Mouse (Mus musculus): ENCODE data around the gene Hnrnpu.

Hnrnpu gene

DNA sequence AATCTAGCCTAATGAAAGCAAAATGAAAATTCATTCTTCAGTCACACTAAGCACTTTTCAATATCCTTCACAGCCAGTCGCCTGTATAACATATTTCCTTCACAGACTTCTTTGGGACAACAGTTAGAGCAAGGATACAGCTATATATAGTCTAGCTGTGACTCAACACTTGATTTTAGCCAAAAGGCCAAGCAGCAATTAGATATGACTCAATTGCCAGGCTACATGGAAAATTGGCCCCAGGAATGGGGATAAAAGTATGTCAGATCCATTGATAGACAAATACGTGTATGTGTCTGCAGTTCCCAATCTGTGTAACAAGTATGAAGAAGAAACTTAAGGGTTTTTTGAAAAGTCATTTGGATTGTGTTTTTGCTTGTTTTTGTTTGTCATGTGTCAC, 2.6 kb upstream of the Hnrnpu start:
- no peak for DNase-seq (ENCODE audit: low spot score)

DNA sequence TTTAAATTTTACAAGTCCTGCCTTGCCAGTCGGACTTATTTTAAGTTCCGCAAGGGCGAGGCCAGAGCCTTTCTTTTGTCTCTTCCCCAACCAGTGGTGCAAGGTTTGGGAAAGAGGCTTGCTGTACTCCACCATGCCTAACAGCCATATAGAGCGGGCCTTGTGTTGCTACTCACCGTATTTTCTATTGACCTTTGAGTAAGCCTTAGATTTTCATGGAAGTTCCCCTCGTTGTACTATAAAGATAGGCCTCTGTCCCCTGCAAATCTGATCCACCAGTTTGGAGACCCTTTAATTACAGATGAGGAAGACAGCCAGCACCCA, 683 bp upstream of the Hnrnpu start:
- DNase-seq (ENCODE audit: low spot score) = no peak

DNA sequence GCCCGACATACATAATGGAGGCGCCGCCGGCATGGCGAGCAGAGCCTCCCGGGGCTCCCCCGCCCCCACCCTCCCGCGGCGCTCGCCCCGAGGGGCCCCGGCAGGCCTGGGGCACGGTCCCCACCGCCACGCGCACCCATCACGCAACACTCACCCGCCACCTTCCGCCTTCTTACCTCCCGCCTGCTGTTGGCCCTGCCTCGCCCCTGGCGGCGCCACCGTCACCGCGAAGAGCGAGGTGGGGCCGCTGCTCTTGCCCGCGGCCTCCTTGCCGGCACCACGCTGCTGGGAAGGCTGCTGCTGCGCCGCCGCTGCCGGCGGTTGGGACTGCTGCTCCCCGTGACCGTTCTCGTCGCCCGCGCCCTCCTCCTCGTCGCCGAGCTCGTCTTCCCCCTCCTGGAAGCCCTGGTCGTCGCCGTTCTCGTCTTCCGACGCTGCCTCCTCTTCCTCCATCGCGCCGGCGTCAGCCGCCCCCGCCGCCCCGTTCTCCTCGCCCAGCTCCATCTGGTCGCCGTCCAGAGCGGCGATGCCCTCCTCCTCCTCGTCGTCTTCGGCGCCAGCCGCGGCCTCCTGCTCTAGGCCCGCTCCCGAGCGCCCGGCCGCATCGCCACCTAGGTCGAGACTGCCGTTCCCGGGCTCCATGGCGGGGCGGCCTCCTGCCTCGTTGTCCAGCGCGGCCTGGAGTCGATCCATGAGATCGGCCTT, 668 bp downstream of the Hnrnpu start:
- peak; percentile 71 for DNase-seq (ENCODE audit: low spot score)

DNA sequence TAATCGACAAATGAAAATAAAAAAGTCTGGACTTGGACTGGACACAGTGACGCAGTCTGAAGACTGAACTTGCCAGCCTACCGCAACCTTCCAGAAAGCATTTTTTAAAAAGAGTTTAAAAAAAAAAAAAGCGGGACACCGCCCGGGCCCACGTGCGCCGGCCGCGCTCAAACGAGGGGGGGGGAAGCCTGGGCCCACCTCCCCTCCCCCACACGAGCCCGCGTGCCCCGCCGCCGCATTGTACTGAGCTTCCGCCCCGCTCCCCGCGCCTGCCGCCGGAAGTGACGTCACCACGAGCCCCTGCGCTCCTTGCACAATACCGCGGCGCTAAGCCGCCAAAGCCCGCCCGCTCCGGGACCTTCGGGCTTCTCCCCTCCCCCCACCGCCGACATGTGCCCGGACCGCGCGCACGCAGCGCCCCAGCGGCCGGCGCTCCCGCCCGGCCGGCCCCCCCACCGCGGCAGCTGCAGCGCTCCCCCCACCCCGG, 1.3 kb downstream of the Hnrnpu start:
- DNase-seq (ENCODE audit: low spot score) = peak; percentile 98

DNA sequence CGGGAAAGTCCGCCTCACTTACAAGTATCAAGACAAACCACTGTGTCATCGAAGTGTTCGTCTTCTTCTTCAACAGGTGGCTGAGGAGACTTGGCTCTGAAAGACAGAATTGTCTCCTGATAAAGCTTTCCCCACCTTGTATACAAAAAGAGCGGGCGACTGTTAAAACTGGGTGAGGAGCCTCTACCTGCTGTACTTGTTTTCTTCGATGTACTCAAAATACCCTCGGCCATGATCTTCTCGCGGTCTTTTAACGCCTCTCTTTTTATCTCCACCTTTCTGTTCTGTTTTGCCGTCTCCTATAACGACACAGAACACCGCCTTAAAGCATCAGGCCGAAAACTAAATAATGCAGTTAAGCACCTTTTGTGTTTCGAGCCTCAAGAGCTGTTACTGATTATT, 1.7 kb downstream of the Hnrnpu start:
- no peak for DNase-seq (ENCODE audit: low spot score)

DNA sequence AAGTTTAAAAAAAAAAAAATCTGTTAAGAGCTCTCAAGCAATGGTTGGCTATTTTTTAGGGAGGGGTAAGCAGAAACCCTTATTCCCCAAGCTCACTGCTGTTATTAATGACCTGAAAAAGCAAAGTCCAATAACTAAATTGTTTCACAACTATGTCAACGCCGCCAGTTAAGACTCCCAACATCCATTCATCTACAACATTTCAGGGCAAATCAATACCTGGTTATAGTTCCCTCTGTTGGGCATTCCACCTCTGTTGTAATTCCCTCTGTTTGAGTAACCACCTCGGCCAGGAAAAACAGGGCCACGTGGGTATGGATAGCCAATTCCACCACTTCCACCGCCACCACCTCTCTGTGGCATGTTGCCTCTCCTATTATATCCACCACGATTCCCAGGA, 7.7 kb downstream of the Hnrnpu start:
- DNase-seq (ENCODE audit: low spot score) = no peak

DNA sequence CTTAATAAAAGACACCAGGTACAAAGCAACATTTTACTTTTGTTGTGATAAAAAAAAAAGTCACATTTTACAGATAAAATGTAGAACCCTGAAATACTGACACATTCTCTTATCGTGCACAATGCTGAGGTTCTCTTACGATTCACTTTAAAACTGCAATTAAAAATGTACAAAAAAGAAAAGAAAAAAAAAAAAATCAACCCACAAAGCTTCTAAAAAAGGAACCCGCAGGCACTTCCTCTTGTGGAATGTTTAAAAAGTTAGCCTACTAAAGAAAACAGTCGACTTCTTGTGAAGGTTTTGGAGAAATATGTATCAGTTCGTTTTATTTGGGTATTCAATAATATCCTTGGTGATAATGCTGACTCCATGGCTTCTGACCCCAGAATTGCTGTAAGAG, 8.6 kb downstream of the Hnrnpu start:
- DNase-seq (ENCODE audit: low spot score) = no peak

DNA sequence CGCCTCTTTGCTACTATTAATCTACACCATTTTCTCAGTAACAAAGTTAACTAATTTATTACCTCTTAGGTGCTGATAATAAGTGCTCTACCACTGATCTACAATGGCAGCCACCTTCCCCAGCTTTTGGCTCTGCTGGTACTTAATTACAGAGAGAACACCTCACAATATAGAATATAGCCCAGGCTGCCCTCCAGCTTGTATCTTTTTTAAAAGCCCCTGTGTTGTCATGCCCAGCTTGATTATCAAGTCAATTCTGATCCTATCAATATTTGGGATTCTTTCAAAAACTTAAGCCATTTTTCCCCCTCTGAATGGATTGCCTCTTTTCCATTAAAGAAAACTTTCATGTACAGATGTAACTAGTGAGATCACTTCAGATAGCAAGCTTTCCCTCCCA, 10.6 kb downstream of the Hnrnpu start:
- no peak for DNase-seq (ENCODE audit: low spot score)

DNA sequence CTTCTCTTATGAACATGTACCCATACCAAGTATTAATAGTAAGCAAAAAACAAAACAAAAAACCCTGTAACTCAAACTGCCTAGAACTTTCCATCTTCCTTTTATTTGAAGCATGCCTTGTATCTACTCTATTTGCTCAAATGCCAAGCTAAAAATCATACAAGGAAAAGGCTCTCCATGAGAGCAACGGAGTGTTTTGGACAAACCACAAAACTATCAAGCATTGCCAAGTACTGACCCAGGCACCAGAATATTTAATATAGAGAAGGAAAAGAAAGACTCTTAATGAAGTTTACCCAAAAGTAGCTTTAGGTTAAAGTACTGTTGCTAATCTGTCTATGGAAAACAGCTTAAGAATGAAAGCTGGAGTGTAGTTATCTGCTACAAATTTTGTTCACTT, 11.2 kb downstream of the Hnrnpu start:
- no peak for DNase-seq (ENCODE audit: low spot score)

DNA sequence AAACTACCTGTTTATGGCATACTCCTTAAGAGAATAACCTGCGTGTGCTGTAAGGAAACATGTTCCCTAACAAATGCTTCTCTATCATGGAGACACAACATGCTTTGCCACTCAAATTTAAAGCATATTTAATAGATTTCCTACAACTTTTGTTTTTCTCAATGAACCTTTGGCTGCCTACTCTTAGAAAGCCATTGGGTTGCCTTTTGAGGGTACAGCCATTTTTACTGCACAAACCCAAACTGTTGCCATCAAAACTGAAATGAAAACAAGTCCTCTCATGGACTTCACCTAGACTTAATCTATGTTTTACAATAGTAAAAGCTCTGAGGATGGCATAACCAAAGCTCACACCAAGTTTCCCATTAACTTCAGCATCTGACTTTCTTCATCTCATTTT, 13.0 kb downstream of the Hnrnpu start:
- no peak for DNase-seq (ENCODE audit: low spot score)

DNA sequence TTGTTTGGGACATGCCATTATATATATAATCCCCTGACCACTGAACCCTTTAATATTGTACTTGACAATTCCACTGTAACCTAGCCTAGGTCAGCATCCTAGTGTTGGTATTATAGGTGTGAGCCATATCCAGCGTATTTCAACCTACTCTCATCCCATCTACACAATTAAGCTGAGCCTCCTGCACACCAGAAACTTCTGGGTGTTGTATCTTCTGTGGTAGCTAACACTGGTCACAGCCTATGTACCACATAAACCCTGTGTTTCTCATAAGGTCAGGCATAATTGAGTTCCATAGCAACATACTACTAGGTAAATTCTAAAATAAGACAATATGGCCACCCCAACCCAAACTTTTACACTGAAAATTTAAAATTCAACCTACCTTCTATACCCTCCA, 14.4 kb downstream of the Hnrnpu start:
- no peak for DNase-seq (ENCODE audit: low spot score)

DNA sequence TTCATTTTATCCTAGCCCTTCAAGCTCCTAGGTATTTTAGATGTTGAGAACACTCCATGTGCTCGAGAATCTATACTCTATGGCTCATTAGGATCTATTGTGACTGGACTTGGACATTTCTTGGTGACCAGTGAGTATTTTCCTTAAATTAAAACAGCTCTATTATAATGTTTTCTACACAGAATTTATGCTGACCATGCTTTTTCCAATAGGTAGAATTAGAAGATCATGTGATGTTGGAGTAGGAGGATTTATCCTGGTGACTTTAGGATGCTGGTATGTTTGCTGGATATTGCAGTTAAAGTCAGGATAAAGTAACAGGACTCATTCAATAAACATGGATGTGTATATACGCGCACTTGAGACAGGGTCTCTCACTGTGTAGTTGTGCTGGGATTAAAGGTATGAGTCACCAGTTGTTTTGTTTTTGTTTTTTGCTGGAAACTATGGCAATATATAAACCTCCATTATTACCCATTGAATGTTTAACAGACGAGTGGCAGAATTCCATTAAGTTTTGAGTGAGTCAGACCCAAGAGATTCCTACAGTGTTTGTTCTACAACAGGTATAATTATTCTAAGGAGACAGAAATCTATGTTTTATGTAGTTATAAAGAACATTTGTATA, 15.8 kb downstream of the Hnrnpu start:
- no peak for DNase-seq (ENCODE audit: low spot score)

DNA sequence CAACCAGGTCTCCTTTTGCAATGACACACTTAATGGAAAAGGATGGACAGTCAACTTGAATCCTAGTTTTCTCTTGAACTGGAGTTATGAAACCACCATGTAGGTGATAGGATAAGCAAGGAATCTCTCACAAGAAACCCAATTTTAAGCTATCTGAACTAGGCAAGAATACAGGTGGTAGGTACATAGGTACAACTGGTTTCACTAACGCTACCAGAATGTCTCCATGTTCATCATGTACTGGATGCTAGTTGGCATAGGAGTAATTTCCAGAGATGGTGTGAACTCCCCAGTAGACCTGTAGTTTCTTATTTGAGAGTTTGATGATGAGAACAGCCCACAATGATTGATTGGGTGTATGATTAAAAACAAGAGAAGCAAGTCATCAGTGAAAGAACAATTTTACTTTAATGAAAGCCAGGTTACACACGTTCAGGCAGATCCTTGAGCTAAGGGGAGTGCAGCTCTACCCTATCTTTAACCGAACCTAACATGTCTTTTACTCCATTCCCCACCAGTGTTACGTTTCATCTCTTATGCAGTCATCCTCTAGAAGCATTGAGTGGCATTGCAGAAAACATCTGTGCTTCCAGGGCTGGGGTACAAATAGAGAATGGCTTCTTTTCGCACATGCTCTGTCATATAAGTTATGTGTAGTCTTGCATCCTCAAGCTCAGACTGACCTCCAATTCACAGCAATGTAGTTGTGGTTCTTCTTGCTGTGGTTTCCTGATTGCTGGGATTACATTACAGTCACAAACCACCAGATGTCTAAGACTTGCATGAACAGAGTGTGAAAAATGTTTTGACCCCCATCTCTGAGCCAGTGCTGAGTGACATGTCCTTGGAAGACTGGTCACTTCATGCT, 16.6 kb downstream of the Hnrnpu start:
- DNase-seq (ENCODE audit: low spot score) = no peak

DNA sequence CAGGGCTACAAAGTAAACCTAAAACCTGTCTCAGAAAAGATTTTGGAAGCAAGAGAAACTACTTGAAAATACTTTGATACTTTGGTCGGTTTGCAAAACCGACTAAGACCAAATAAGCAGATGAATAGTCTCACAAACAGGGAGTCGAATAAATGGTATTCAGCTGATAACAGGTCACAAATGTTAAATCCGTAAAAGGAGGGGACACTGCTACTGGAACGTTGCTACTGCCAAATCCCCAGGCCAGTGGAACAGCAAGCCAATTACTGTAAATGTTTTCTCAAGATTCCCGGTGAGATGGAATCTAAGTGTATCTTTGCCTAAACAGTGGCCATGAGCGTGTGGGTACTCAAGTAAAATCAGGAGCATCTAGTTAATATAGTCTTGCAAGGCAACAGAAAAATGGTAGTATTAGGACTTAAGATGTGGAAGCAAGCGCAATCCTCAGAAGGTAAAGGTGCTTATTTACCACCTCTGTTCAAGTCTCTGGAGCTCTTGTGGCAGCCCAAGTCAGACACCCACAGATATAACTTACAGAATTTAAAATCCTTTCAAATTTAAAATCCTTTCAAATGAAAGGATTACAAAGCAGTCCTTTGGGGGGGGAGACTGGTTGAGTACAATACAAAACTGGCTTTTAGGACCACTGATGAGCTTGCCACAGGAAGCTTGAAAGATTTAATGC, 17.4 kb downstream of the Hnrnpu start:
- DNase-seq (ENCODE audit: low spot score) = no peak

DNA sequence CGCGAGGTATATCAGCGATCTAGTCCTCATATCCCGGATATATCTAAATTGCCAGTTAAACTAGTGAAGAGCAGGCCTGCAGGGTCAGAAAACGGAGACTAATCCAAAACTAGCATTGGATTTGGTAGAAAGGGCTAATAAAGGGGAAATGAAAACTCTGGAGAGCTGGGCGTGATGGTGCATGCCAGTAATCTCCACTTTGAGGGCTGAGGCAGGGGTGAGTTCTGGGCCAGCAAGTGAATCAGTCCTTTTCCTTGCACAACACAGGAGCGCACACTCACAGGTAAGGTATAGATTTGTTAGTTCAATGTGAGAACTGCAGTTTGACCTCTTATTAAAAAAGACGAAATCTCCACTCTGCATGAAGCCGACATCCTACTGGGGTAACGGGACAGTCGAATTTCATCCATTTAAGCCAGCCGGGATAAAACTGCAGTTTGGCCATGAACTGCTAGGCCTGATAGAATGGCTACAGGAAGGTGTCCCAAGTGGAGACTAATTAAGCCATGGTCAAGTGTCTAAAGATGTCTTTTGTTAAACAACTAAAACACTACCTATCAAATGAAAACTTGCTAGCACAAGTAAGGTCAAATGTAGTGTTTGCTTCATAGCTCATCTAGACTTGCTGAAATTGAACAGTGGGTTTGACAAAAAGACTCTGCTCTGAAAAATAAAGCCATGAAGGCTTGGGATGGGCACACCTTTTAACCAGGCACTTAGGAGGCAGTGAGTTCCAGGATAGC, 18.1 kb downstream of the Hnrnpu start:
- DNase-seq (ENCODE audit: low spot score) = no peak

DNA sequence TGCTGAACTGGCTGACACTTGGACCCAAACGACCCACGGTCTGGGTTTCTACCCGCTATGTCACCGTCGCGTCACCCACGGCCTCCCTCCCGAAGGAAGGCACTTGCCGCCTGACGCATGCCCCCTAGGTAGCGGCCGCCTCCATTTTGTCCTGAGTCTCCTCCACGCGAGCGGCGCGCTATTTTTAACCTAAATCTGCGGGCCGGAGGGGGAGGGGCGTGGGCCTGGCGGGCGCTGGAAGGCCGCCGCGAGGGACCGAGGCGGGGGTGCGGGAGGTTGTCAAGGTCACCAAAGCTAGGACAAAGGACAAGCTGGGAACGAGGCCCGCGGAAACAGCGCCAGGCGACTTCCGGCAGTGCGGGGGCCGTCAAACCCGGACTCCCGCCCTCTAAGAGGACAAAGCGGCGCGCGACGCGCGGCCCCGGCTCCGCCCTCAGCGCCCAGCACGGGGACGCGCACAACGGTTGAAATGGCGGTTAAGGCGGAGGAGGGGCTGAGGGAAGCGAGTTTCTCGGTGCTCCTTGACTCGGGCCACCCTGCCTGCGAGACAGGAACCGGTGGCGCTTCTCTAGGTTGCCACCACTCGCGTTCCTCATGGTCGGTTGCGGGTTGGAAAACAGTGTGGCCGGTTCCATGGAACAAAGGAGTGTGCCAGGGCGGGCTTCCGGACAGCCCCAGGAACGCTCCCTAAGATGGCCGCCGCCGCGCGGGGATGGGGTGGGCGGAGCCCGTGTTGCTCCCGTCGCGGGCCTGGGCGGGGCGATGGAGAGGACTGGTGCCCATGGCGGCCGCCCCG, 19.0 kb downstream of the Hnrnpu start, which contains the start of gene Cox20:
Cox20 (plus strand) TSS at position 742 of the 796 bp plus-strand sequence.
- DNase-seq (ENCODE audit: low spot score) = peak; percentile 99

DNA sequence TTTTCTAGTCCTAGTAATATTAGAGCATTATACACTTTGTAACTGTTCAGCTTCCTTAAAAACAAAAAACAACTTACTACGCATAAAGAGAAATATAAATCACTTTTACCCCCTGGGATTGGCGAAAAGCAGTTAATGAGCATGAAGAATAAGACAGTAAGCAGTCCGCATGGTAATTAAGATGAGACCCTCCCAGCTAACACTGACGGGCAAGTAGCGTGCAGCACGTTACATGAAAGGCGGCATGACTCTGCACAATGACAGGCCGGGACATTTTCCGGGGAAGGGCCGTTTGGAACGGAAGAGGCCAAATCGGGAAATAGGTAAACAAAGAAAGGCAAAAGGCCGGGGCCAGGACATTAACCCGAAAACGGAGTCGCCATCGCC, 19.6 kb downstream of the Hnrnpu start:
- DNase-seq (ENCODE audit: low spot score) = no peak

DNA sequence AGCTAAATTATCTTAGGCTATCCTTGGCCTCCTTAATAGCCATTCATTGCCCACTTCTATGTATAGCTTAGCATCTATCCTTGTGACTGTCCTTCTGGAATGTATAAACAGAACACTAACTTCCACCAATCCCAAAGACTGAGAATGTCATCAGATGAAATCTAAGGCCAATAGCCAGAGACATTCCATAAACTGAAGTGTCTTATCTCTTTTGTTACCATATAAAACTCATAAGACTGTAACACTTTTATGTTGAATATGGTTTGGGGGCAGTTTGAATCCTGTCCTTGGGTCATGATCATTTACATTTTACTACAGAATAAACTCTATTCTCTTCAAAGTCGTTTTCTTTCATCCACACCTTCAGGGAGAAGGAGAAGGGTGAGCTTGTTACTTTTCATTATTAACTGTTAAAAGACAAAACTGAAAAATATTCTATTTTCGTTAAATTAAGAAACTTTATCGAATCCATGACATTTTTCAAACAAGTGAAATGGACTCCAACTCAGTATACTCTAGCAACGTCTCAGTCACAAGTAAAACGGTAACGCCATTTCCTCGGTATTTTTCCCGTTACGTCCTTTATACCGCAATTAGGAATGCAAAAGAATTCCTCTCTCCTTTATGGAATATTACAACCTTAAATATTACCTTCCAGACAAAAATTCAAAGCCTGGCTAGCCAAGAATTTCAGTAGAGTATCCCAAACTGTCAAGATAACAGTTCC, 20.2 kb downstream of the Hnrnpu start:
- DNase-seq (ENCODE audit: low spot score) = no peak

DNA sequence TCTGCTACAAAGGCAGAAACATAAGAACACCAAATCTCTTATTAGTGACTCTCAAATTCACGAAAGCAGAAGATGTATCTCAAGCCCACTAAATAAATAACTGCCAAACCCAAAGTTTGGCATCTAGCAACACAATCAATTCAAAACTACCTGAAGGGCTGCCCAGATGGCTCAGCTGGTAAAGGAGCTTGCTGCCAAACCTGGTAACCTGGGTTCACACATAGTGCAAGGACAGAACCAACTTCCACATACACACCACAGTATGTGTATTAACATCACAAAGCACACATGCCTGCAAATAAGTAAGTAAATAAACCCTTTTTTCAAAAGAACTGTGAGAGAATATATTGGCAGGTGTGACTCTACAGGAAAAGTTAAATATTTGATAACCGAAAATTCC, 23.4 kb downstream of the Hnrnpu start:
- DNase-seq (ENCODE audit: low spot score) = no peak

DNA sequence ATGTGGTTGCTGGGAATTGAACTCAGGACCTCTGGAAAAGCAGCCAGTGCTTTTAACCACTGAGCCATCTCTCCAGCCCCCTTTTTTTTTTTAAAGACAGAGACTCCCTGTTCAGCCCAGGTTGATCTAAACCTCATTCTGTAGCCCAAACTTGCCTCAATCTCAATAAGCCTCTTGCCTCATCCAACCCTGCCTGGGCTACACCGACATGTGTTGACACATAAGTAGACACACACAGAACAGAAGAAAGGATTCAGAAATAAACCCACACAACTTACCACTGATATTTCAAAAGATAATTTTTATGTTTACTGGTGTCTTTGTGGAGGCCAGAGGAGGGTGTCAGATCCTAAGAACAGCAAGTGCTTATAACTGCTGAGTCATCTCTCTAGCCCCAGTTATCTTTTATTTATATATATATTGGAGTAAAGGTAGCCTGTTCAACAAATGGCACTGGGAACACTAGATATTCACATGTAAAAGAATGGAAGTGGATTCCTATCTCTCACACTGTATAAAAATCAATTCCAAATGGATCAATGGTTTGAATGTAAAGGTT, 24.5 kb downstream of the Hnrnpu start:
- no peak for DNase-seq (ENCODE audit: low spot score)

Measured in testis, postnatal 10 days (tissue).